Mouse (Mus musculus): ENCODE data around the gene Agpat2.

Agpat2 gene

DNA sequence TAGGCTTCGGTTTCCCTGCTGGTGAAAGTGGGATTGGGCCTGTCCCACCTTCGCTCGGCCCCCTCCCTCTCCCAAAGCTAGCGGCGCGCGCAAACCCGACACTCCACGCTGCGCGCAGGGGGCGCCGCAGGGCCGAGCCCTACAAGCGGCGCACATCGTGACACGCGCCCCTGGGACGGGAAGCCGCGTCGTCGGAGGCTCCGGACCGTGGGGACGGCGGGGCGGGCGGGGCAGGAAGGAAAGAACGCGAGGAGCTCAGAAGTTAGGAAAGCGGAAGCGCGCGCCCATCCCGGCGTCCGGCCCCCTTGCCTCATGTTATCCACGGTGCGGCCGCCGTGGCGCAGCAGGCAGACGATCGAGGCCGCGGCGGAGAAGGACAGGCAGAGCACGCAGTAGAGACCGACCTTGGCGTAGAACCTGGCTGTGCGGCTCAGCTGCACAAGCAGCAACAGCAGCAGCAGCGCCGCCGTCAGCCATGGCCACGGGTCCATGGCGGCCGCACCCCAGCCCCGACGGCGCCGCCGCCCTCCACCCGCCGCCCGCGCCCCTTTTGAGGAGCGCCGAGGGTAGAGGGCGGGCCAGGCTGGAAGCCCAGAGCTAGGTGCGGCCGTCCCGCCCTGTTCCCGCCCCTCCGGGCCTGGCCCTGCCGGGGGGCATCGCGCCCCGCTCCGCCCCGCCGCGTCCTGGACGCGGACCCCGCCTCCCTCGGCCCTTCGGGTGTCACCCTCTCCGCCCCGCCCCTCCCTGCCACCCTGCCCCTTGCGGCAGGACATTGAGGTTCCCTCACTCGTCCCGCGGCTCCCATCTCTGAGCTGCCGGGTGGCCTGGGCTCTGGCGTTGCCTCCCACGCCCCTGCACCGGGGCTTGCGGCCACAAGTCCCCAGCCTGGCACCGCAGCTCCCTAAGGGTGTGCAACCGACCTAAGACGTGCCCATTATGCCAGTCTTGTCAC, at the start of gene Agpat2:
TSS of gene Agpat2 (minus strand) at position 698 of the 952 bp plus-strand sequence.
- peak; percentile 76 to 85 for DNase-seq (ENCODE audit: low spot score in 2 of 2)

DNA sequence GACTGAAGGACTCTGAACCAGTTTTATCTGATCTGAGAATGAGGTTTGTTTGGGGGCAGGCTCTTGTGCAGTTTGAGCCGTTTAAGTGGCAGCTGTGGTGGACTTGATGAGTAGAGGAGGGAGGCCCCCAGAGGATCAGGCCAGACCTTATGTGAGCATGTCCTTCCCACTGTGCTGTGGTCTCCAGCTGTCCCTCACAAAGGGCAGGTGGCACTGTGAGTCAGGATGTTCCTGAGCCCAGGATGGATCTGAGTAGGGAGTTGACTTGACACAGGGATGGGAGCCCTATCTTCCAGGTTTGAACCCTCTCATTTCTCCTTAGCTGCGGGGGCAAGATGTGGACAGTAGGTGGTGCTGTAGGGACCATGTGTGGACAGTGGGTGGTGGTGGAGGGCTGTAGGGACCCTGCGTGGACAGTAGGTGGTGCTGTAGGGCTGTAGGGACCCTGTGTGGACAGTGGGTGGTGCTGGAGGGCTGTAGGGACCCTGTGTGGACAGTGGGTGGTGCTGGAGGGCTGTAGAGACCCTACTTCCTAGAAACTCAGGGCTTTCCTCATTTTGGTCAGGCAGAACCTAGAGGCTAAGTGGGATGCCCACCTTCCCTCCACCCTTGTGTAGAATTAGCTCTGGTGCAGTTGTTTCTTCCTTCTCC, 42.6 kb upstream of the Agpat2 start:
- DNase-seq (ENCODE audit: low spot score in 2 of 2): peak; percentile 71 to 79

DNA sequence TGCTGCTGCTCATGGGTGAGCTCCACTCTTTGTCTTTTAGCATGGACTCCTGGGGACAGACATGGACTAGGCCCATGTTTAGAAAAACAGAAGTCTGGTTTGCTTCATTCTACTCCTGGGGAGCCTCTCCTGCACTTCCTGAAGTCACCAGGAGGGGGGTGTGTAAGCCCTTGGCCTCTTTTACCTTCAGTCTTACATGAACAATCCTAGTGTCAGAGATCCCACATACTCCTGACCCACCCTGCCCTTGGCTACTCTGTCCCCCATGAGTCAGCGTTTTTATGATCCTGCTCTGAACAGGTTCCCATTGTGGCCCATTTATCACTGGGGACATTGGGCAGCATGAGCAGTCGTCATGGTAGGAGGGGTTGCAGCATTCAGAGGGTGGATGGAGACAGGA, 39.7 kb upstream of the Agpat2 start:
- DNase-seq (ENCODE audit: low spot score in 2 of 2): peak; percentile 56 to 80

DNA sequence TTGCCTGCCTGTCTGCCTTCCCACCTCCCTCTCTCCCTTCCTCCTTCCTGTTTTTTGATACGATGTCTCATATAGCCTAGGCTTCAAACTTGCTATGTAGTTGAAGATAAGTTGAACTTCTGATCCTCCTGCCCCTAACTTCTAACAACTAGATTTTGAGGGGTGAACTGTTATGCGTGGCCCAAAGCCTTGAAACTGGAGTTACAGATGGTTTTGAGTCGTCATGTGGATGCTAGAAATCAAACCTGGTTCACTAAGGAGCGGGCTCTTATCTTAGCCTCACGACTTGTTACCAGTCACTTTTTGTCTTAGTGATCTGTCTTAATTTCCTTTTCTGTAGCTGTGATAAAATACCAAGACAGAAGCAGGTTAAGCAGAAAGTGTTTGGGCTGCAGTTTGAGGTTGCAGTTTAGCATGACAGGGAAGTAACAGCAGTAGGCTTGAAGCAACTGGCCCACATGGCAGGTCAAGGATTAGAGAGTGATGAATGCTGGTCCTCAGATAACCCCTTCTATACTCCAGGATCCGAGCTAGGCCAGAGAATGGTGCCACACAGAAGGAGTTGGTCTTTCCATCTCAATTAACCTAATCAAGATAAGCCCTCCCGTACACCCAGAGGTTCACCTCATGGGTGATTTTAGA, 36.9 kb upstream of the Agpat2 start:
- no peak for DNase-seq (ENCODE audit: low spot score in 2 of 2)

DNA sequence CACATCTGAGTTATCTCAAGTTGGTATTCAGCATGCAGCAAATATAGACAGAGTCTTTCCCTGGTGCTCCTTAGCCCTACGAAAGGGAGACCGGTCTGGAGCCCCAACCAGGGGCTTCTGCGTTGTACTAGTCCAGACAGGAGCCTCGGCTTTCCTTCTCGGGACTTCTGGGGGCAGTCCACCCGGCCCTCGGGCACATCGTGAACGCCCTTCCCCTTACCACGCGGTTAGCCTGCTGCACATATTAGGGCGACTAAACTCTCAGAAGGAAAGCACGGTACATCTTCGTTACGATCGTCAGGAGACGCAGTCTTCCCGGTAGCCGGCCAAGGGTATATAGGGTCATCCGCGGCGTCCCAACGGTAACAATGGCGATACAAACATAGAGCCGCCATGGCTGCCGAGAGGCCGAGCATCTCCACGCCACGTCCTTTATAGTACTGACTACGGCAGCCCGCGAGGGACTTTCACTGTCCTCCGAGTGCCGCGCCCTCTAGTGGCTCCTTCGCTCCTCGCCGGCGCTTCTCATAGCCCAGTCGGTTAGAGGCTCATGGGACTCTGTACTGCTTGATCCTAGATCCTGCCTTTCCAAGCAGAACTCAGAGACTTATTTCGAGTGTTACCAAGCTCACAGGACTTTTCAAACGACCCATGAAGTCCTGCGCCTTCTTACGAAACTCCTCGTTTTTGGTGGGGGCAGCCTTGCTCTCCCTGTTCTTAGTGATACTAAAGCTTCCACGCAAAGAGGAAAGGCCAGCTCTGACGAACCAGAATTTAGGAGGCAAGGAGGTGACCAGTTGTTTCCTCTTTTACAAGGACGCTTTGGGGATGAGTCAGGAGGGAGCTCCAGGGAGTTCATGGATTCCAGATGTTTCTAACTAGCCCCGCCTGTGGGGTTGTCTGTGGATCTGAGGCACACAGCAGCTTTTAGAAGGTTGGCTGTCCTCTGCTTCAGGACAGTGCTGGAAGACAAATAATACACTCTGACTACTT, 35.9 kb upstream of the Agpat2 start:
- DNase-seq (ENCODE audit: low spot score in 2 of 2): peak; percentile 94 to 99

DNA sequence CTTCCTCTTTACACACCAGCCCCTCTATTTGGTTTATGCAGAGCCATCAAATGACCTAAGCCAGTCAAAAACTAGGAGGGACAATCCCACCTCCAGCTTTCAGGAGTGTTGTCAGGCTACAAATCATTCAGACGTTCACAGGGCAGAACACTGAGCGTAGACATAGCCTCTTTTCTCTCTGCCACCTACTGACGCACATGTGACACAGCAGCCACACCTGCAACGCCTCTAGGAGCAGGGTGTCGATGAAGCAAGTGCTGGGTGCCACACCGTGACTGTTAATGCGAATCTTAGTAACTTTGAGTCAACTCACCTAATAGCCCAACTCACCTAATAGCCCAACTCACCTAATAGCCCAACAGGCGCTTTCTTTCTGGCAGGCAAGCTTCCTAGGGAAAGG, 34.9 kb upstream of the Agpat2 start:
- peak; percentile 59 to 75 for DNase-seq (ENCODE audit: low spot score in 2 of 2)

DNA sequence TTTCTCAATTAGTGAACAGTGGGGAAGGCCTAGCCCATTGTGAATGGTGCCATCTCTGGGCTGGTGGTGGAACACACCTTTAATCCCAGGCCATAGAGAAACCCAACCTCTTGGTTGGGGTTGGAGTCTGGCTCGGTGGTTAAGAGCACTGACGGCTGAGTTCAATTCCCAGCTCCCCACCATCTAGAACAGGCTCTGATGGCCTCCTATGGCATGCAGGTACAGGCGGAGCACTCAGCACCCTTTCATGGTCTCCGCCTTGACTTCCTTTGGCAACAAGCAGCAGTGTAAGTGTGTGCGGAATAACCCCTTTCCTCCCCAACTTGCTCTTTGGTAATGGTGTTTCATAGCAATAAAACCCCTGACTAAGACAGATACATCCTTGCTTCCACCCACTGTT, 34.4 kb upstream of the Agpat2 start:
- peak in 1 of 2 experiments; percentile 54 for DNase-seq (ENCODE audit: low spot score in 2 of 2)

DNA sequence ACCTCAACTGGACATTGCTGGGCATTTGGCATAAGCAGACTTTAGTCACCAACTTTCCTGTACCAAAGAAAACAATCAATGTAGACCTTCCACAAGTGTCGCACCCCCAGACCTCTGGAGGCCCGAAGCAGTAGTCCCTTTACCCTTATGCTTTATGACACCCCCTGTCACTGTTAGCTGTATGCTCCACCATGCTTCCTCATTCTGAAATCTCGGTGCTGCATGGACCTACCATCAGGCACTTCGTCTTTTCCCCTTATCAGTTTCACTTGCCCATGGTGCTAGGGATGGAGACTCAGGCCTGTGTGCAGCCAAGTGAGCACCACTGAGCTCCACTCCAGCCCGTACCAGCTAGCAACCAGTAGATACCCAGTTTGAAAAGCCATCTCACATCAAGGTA, 33.8 kb upstream of the Agpat2 start:
- DNase-seq (ENCODE audit: low spot score in 2 of 2): peak in 1 of 2 experiments; percentile 55

DNA sequence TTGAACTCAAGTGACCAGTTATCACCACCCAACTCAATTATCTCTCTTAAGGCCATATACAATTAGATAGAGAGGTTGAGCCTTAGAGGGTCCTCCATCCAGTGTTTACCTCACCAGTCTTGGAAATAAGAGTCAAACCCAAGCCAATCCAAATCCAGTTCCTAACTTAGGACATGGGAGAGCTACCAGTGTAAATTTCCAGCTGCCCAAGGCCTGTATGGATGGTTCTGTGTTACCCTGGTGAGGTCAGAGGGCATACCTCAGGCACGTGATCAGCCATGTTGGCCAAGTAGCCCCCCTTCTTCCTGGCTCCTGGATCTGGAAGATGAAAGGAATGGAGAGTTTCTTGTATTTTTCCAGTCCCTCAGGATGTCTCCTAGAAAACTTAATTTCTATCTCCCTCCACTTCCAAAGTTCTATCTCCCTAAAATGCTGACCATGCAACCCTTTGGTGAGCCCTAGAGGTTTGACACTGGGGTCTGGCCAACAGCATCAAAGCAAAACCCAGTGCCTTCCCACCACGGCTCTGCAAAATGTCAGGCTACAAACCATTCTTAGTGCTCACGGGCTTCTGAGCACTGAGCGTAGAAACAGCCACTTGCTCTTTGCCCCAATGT, 33.2 kb upstream of the Agpat2 start:
- no peak for DNase-seq (ENCODE audit: low spot score in 2 of 2)

DNA sequence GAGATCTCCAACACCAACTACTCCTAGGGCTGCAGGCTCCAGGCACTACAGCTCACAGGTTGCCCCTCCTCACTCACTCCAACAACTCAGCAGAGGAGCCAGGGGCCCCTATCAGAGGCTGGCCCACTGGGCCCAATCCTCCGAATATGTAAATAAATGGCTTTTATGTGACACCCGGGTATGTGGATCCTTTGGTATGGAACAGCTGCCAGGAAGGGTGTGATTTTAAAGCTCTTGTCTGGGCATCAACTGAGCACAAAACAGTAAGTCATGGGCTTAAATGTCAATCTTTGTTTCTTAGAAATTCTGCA, 32.1 kb upstream of the Agpat2 start:
- DNase-seq (ENCODE audit: low spot score in 2 of 2): no peak

DNA sequence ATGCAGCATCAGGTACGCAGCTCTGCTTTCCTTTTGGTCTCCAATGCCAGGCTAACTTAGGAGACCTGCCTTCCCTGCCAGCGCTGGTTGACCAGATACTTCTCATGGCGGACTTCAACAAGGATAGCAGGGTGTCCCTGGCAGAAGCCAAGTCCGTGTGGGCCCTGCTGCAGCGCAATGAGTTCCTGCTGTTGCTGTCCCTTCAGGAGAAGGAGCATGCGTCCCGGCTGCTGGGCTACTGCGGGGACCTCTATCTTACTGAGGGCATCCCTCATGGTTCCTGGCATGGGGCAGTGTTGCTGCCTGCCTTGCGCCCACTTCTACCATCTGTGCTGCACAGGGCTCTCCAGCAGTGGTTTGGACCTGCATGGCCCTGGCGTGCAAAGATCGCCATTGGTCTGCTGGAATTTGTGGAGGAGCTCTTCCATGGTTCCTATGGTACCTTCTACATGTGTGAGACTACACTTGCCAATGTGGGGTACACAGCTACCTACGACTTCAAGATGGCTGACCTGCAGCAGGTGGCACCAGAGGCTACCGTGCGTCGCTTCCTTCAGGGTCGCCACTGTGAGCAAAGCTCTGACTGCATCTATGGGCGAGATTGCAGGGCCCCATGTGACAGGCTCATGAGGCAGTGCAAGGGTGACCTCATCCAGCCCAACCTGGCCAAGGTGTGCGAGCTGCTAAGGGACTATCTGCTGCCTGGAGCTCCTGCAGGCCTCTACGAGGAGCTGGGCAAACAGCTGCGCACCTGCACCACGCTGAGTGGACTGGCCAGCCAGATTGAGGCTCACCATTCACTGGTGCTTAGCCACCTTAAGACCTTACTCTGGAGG, 31.5 kb upstream of the Agpat2 start:
- no peak for DNase-seq (ENCODE audit: low spot score in 2 of 2)

DNA sequence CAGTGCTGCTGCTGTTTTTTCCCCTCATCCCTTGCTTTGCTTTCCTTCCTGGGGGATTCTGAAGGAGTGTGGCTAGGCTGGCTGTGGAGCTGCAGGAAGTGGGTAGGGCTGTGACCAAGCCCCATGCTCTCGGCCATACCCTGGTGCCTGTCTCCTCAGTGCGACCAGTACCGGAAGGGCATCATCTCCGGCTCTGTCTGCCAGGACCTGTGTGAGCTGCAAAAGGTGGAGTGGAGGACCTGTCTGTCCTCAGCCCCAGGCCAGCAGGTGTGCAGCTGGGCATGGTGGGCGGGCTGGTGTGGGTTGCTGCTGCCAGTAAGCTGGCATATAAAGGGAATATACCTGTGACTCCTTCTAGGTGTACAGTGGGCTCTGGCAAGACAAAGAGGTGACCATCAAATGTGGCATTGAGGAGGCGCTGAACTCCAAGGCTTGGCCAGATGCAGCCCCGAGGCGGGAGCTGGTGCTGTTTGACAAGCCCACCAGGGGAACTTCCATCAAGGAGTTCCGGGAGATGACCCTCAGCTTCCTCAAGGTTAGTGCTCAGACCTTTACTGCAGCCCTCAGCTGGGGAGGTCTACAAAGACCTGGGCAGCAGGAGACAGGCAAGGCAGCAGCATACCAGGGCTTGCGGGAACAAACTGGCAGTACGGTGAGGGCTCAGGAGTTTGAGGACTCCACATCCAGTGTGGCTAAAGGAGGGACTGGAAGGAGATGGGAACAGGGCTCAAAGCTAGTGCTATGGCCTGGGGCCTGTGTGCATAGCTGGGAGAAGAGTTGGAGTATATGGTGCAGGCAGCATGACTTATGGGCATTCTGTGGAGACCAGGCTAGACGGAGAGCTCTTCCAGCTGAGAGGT, 30.6 kb upstream of the Agpat2 start:
- DNase-seq (ENCODE audit: low spot score in 2 of 2): peak in 1 of 2 experiments; percentile 65

DNA sequence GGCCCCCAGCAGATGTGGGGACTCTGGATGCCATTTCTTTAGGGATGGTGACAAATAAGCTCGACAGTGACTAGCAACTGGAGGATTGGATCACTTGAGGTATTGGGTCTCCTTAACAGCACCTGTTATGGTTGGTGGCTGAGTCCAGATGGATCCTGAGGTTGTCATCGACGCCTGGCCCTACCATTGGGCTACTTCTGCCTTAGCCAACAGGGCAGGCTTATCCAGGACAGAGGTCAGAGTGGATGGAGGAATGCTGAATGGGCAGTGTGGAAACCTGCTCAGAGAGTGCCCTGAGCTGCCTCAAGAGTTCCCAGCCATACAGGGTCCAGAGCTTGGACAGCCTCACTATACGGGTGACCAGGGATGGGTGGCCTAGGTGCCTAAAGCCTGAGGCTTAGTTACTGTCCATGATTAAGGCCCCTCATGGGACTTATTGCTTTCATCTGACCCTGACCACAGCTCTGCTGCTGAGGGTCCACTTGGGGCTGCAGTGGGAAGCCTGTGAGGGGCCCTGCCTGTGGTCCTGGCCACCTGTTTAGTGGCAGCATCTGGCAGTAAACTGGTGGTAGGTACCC, 29.8 kb upstream of the Agpat2 start:
- DNase-seq (ENCODE audit: low spot score in 2 of 2): peak in 1 of 2 experiments; percentile 58

DNA sequence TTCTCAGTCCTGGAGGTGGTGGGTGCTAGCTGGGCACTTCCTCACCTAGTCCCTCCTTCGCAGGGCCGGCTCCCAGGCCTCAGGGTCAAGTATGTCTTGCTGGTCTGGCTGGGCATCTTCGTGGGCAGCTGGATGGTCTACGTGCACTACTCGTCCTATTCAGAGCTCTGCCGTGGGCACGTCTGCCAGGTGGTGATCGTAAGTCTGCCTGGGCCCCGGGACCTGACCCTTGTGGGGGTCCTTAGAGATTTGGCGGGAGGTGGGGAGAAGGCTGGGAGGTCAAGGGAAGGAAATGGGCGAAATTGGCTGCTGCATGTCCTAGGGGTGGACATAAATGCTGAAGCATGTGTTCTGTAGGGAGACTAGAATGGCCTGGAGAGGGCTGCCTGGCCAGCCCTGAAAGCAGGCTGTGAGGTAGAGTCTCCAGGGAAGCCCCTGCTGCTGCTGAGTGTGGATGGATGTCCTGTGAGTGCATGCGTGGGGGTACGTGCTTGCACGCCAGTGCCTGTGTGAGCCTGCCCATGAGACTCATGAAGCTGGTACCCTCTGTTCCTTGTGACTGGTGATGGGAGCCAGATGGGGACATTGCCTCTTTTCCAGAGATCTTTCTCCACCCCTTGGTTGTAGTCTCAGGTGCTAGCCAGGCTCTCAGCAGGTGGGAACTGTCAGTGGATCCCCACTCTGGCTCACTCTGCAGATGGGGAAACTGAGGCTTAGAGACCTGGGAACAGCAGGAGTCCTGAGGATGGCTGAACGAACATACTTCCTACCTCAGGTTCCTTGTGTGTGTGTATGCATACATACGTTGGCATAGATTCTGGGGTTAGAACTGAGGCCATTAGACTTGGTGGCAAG, 28.6 kb upstream of the Agpat2 start:
- no peak for DNase-seq (ENCODE audit: low spot score in 2 of 2)

DNA sequence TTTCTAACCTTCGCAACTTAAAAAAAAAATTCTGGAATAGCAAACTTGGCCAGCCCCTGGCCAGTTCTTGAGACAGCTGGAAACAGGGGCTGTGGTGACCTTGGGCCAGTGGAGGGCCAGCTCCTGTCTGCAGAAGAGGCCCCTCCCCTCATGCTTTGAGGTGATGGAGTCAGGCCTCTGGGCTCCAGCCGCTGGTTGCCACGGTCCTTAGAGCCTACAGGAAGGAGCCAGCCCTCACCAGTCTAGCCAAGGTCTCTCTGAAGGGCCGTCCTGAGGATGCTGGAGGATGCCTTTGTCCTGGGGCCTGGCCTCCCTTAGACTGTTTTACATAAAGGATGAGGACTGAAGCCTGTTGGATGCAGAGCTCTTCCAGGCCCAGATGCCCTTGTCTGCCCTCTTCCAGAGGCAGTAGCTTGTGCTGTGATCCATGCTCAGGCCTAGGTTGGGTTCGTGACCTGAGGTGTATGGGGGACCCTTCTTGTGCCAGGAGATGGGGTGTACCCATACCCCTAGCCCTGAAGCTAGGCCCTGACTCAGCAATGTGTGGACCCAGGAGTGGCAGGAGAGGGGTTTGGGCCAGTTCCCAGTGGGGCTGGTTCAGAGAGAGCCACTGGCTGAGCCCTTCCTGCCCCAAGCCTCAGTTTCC, 24.7 kb upstream of the Agpat2 start:
- DNase-seq (ENCODE audit: low spot score in 2 of 2): no peak

DNA sequence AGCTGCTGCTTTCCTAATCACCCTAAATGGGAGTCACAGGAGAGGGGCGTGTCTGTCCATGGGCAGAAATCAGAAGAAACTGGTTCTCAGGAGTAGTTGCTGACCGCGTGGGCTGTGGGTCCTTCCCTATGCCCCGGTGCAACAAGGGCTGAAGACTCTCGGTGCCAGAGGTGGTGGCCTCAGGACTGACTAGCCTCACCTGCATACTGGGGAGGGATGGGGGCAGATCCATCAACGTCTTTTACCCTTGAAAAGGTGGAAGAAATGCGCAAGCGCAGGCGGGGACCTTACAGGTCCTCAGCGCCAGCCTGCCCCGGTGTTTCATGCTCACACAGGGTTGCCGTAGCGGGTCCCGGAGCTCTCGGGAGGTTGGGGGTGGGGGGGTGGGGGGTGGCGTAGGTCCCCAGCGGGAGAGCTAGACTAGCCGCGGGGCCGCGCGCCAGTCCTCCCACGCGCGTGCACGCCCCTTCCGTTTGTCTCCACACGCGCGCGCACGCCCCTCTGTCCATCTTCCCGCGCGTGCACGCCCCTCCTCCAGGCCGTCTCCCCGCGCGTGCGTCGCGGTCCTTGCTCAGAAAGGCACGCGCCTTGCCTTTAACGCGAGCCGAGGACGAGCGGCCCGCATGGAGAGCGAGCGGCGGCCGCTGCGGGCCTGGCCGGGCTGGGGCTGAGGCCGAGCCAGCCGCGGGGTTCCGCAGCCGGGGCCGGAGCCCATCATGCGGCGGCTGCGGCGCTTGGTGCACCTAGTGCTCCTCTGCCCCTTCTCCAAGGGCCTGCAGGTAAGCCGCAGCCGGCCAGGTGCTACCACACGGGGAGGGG, 23.9 kb upstream of the Agpat2 start, which contains the start of gene Fam69b:
TSS of gene Fam69b (plus strand) at position 537 of the 819 bp plus-strand sequence.
- peak in 1 of 2 experiments; percentile 27 for DNase-seq (ENCODE audit: low spot score in 2 of 2)

Data from spleen, postnatal 4 days (tissue).